ENCODE assay signal across 7 mouse cellular contexts in genomic region chr11:58302774-58303445, GRCm38 (mm10). TPM values are rescaled to one million over a fixed set of nuclear protein-coding genes. Genes with fewer than 3 reads are reported as not detected.
DNase-seq lines count a peak whose midpoint lies in the region; ATAC-seq and TF ChIP-seq lines count a peak whose summit lies in the region.

No protein-coding gene starts in this region.

- peak overlapping the region; percentile 59 for H3K9ac ChIP-seq in forebrain, embryonic 12.5 days
- H3K9ac ChIP-seq in liver, embryonic 13.5 days = peak overlapping the region; percentile 78

- no peak for TF ChIP-seq CTCF in spleen, adult 2 months (IDR thresholded peaks at IDR 0.05; ENCODE audit: extremely low read depth, insufficient read depth, insufficient read length, insufficient replicate concordance)

- H3K4me2 ChIP-seq in forebrain, embryonic 12.5 days = peak overlapping the region; percentile 57
- H3K4me2 ChIP-seq in liver, embryonic 13.5 days = peak overlapping the region; percentile 72

- TF ChIP-seq POLR2A in spleen, adult 2 months (IDR thresholded peaks at IDR 0.05; ENCODE audit: low read depth, low read length) = no peak

- no peaks in the 10 kb centered on the region for H3K36me3 ChIP-seq in spleen, adult 2 months (ENCODE audit: control insufficient read depth, insufficient read depth, low read length)
- no peaks in the 10 kb centered on the region for H3K36me3 ChIP-seq in forebrain, embryonic 12.5 days (replicated peaks)
- no peaks in the 10 kb centered on the region for H3K36me3 ChIP-seq in liver, embryonic 13.5 days

- H3K4me1 ChIP-seq in spleen, adult 2 months (ENCODE audit: control insufficient read depth, insufficient read depth, insufficient read length) = no peaks in the 10 kb centered on the region; the same call in 1 of the 2 replicates
- peaks cover 15% of the 10 kb centered on the region for H3K4me1 ChIP-seq in forebrain, embryonic 12.5 days
- peaks cover 39% of the 10 kb centered on the region for H3K4me1 ChIP-seq in liver, embryonic 13.5 days (replicated peaks)

- H3K9me3 ChIP-seq in forebrain, embryonic 12.5 days = no peaks in the 10 kb centered on the region
- no peaks in the 10 kb centered on the region for H3K9me3 ChIP-seq in liver, embryonic 13.5 days (replicated peaks)

- DNase-seq in spleen, adult 2 months (ENCODE audit: low read depth in 1 of 2, low spot score in 2 of 2) = no peak
- no peak for DNase-seq in spleen, adult 12 weeks (ENCODE audit: low spot score)
- DNase-seq in liver, embryonic 13.5 days = no peak
- DNase-seq in frontal cortex, postnatal 36 days (ENCODE audit: low spot score in 2 of 2) = no peak
- DNase-seq in ovary, postnatal 10 days (ENCODE audit: low spot score) = no peak
- DNase-seq in layer of hippocampus, adult 11-12 months (ENCODE audit: low spot score) = no peak

- H3K4me3 ChIP-seq in spleen, adult 2 months (ENCODE audit: extremely low read depth, insufficient read depth, insufficient read length) = peak overlapping the region; percentile 68
- peak overlapping the region; percentile 60 for H3K4me3 ChIP-seq in forebrain, embryonic 12.5 days (replicated peaks)
- H3K4me3 ChIP-seq in liver, embryonic 13.5 days (replicated peaks) = peak overlapping the region; percentile 69

- peak overlapping the region; percentile 77 for H3K27ac ChIP-seq in spleen, adult 2 months (ENCODE audit: insufficient read depth, low read length)
- peak overlapping the region; percentile 90 for H3K27ac ChIP-seq in forebrain, embryonic 12.5 days
- peak overlapping the region; percentile 88 for H3K27ac ChIP-seq in liver, embryonic 13.5 days

- H3K27me3 ChIP-seq in spleen, adult 2 months (ENCODE audit: control insufficient read depth, insufficient read depth, low read length) = no peaks in the 10 kb centered on the region
- H3K27me3 ChIP-seq in forebrain, embryonic 12.5 days = peaks cover under 1% of the 10 kb centered on the region; the same call in 1 of the 2 replicates
- H3K27me3 ChIP-seq in liver, embryonic 13.5 days = no peaks in the 10 kb centered on the region

- ATAC-seq in forebrain, embryonic 12.5 days (ENCODE audit: low FRiP score) = peak; percentile 36; the same call in 1 of the 2 replicates
- peak; percentile 55; the same call in 1 of the 2 replicates for ATAC-seq in liver, embryonic 13.5 days (ENCODE audit: low read depth)

- WGBS in spleen, adult 2 months = 3% methylated on average over 26 of the region's 26 CpGs
- under 1% methylated on average over 26 of the region's 26 CpGs for WGBS in forebrain, embryonic 12.5 days
- 2% methylated on average over 26 of the region's 26 CpGs for WGBS in liver, embryonic 13.5 days (ENCODE audit: insufficient replicate concordance)

RNA-seq across cellular contexts. Expression of gene Zfp692, which starts 4.0 kb away (rescaled TPM):
- 17.6 and 23.7 TPM in 2 replicates for polyA plus RNA-seq in spleen, adult 2 months (2012; rRNA removed)
- 29.3 and 30.1 TPM in 2 replicates for polyA plus RNA-seq in forebrain, embryonic 12.5 days (2016; fragmentation: Nextera tagmentation; extraction: Ambion mirVana)
- 12.2 and 12.6 TPM in 2 replicates for polyA plus RNA-seq in liver, embryonic 13.5 days (2015; fragmentation: Nextera tagmentation; extraction: Ambion mirVana)

RNA-seq across cellular contexts. Expression of gene Zfp672, which starts 27.2 kb away (rescaled TPM):
- polyA plus RNA-seq in spleen, adult 2 months (2012; rRNA removed) = 17.5 and 23.3 TPM in 2 replicates
- 37.7 and 40.4 TPM in 2 replicates for polyA plus RNA-seq in forebrain, embryonic 12.5 days (2016; fragmentation: Nextera tagmentation; extraction: Ambion mirVana)
- 40.5 and 47.7 TPM in 2 replicates for polyA plus RNA-seq in liver, embryonic 13.5 days (2015; fragmentation: Nextera tagmentation; extraction: Ambion mirVana)

RNA-seq across cellular contexts. Expression of gene Sh3bp5l, which starts 27.6 kb away (rescaled TPM):
- polyA plus RNA-seq in spleen, adult 2 months (2012; rRNA removed) = 16.0 and 16.3 TPM in 2 replicates
- polyA plus RNA-seq in forebrain, embryonic 12.5 days (2016; fragmentation: Nextera tagmentation; extraction: Ambion mirVana) = 45.2 and 51.0 TPM in 2 replicates
- polyA plus RNA-seq in liver, embryonic 13.5 days (2015; fragmentation: Nextera tagmentation; extraction: Ambion mirVana) = 17.9 and 19.7 TPM in 2 replicates

RNA-seq across cellular contexts. Expression of gene 4930438A08Rik, which starts 28.3 kb away (rescaled TPM):
- polyA plus RNA-seq in spleen, adult 2 months (2012; rRNA removed) = 0.53 and 0.63 TPM in 2 replicates
- not detected in 2 replicates for polyA plus RNA-seq in forebrain, embryonic 12.5 days (2016; fragmentation: Nextera tagmentation; extraction: Ambion mirVana)
- 0.21 and 0.36 TPM in 2 replicates for polyA plus RNA-seq in liver, embryonic 13.5 days (2015; fragmentation: Nextera tagmentation; extraction: Ambion mirVana)
